Mouse (Mus musculus): Measurements from ENCODE around the gene Rab4a.

The Rab4a gene

GRCm38 (mm10) chr8:123813173-123813891 lies 7.5 kb downstream of the Rab4a start:
- DNase-seq (ENCODE audit: low spot score) = peak; percentile 60

GRCm38 (mm10) chr8:123813892-123814266 lies 8.1 kb downstream of the Rab4a start:
- no peak for DNase-seq (ENCODE audit: low spot score)

GRCm38 (mm10) chr8:123815325-123815724 lies 9.5 kb downstream of the Rab4a start:
- DNase-seq (ENCODE audit: low spot score) = no peak

- no peak for DNase-seq (ENCODE audit: low spot score)
Measured at GRCm38 (mm10) chr8:123816939-123817338, 11.2 kb downstream of the Rab4a start.

- DNase-seq (ENCODE audit: low spot score) = no peak
Measured at GRCm38 (mm10) chr8:123817747-123818146, 12.0 kb downstream of the Rab4a start.

GRCm38 (mm10) chr8:123819683-123820610 lies 14.2 kb downstream of the Rab4a start:
- DNase-seq (ENCODE audit: low spot score) = no peak

- DNase-seq (ENCODE audit: low spot score) = no peak
Measured at GRCm38 (mm10) chr8:123820780-123821179, 15.0 kb downstream of the Rab4a start.

- DNase-seq (ENCODE audit: low spot score) = no peak
Measured at GRCm38 (mm10) chr8:123823111-123823510, 17.3 kb downstream of the Rab4a start.

GRCm38 (mm10) chr8:123823532-123824123 lies 17.8 kb downstream of the Rab4a start:
- DNase-seq (ENCODE audit: low spot score) = no peak

GRCm38 (mm10) chr8:123826001-123826400 lies 20.2 kb downstream of the Rab4a start:
- no peak for DNase-seq (ENCODE audit: low spot score)

- DNase-seq (ENCODE audit: low spot score) = no peak
Measured at GRCm38 (mm10) chr8:123826758-123827157, 21.0 kb downstream of the Rab4a start.

GRCm38 (mm10) chr8:123827523-123827922 lies 21.7 kb downstream of the Rab4a start:
- no peak for DNase-seq (ENCODE audit: low spot score)

- peak; percentile 53 for DNase-seq (ENCODE audit: low spot score)
Measured at GRCm38 (mm10) chr8:123832757-123833156, 27.0 kb downstream of the Rab4a start.

GRCm38 (mm10) chr8:123835451-123835850 lies 29.7 kb downstream of the Rab4a start:
- DNase-seq (ENCODE audit: low spot score) = peak; percentile 36

- DNase-seq (ENCODE audit: low spot score) = no peak
Measured at GRCm38 (mm10) chr8:123836354-123836753, 30.6 kb downstream of the Rab4a start.

GRCm38 (mm10) chr8:123838496-123838895 lies 32.7 kb downstream of the Rab4a start:
- no peak for DNase-seq (ENCODE audit: low spot score)

- no peak for DNase-seq (ENCODE audit: low spot score)
Measured at GRCm38 (mm10) chr8:123840578-123841345, 35.0 kb downstream of the Rab4a start.

GRCm38 (mm10) chr8:123842086-123842485 lies 36.3 kb downstream of the Rab4a start:
- DNase-seq (ENCODE audit: low spot score) = no peak

GRCm38 (mm10) chr8:123844341-123844740 lies 38.6 kb downstream of the Rab4a start:
- no peak for DNase-seq (ENCODE audit: low spot score)

GRCm38 (mm10) chr8:123845114-123845513 lies 39.3 kb downstream of the Rab4a start:
- DNase-seq (ENCODE audit: low spot score) = no peak

- DNase-seq (ENCODE audit: low spot score) = no peak
Measured at GRCm38 (mm10) chr8:123845991-123846390, 40.2 kb downstream of the Rab4a start.

GRCm38 (mm10) chr8:123846509-123846908 lies 40.7 kb downstream of the Rab4a start:
- DNase-seq (ENCODE audit: low spot score) = no peak

Measured in ovary, postnatal 36 days (tissue).